Mouse (Mus musculus): ENCODE measurements around the gene Otop2. TPM values are rescaled to one million over a fixed set of nuclear protein-coding genes. Genes with fewer than 3 reads are reported as not detected.

The Otop2 gene
- polyA plus RNA-seq, 1 experiment from 2014 or later: not detected

- Histone ChIP-seq H3K4me2 (no peak overlapping the region), H3K9me3 (no peaks in the 10 kb centered on the region), H3K9ac (no peak overlapping the region), H3K27me3 (peaks cover 15% of the 10 kb centered on the region), H3K36me3 (no peaks in the 10 kb centered on the region), H3K4me3 (no peak overlapping the region), H3K27ac (no peak overlapping the region), H3K4me1 (no peaks in the 10 kb centered on the region)
- 67% methylated on average over 1 of the region's 1 CpGs for WGBS
- ATAC-seq (ENCODE audit: borderline replicate concordance, extremely low read depth, low FRiP score, low TSS enrichment): no peak
Observed at GRCm38 (mm10) chr11:115308781-115309180, 1.8 kb downstream of the Otop2 start.

- no peaks in the 10 kb centered on the region for H3K36me3 ChIP-seq
- H3K9me3 ChIP-seq: no peaks in the 10 kb centered on the region
- ATAC-seq (ENCODE audit: borderline replicate concordance, extremely low read depth, low FRiP score, low TSS enrichment): no peak
- H3K4me2 ChIP-seq: no peak overlapping the region
- no peak overlapping the region for H3K9ac ChIP-seq
- WGBS: 38% methylated on average over 2 of the region's 2 CpGs
- peaks cover 67% of the 10 kb centered on the region for H3K27me3 ChIP-seq
- H3K4me3 ChIP-seq: no peak overlapping the region
- H3K4me1 ChIP-seq: no peaks in the 10 kb centered on the region
- no peak overlapping the region for H3K27ac ChIP-seq
Observed at GRCm38 (mm10) chr11:115314249-115314648, 7.3 kb downstream of the Otop2 start.

GRCm38 (mm10) chr11:115317204-115317603, 10.2 kb downstream of the Otop2 start:
- WGBS: 58% methylated on average over 7 of the region's 7 CpGs
- ATAC-seq (ENCODE audit: borderline replicate concordance, extremely low read depth, low FRiP score, low TSS enrichment): no peak
- Histone ChIP-seq H3K4me3 (no peak overlapping the region), H3K36me3 (no peaks in the 10 kb centered on the region), H3K27me3 (peaks cover 96% of the 10 kb centered on the region), H3K4me1 (0 out of 2 replicates have a peak, but pooled peaks cover 3% of the 10 kb centered on the region), H3K9ac (no peak overlapping the region), H3K27ac (no peak overlapping the region), H3K4me2 (no peak overlapping the region), H3K9me3 (no peaks in the 10 kb centered on the region)

GRCm38 (mm10) chr11:115318245-115319027, 11.5 kb downstream of the Otop2 start:
- Histone ChIP-seq H3K27me3 (peaks cover 100% of the 10 kb centered on the region), H3K9ac (no peak overlapping the region), H3K9me3 (no peaks in the 10 kb centered on the region), H3K4me1 (0 out of 2 replicates have a peak, but pooled peaks cover 4% of the 10 kb centered on the region), H3K36me3 (no peaks in the 10 kb centered on the region), H3K4me3 (no peak overlapping the region), H3K27ac (no peak overlapping the region), H3K4me2 (no peak overlapping the region)
- WGBS: 5% methylated on average over 63 of the region's 63 CpGs
- ATAC-seq (ENCODE audit: borderline replicate concordance, extremely low read depth, low FRiP score, low TSS enrichment): no peak

- Histone ChIP-seq H3K27me3 (peaks cover 100% of the 10 kb centered on the region), H3K9me3 (no peaks in the 10 kb centered on the region), H3K27ac (no peak overlapping the region), H3K9ac (no peak overlapping the region), H3K4me1 (0 out of 2 replicates have a peak, but pooled peaks cover 4% of the 10 kb centered on the region), H3K4me2 (no peak overlapping the region), H3K4me3 (no peak overlapping the region), H3K36me3 (no peaks in the 10 kb centered on the region)
- ATAC-seq (ENCODE audit: borderline replicate concordance, extremely low read depth, low FRiP score, low TSS enrichment): no peak
- 9% methylated on average over 18 of the region's 18 CpGs for WGBS
Observed at GRCm38 (mm10) chr11:115319704-115320383, 12.9 kb downstream of the Otop2 start.

GRCm38 (mm10) chr11:115321906-115322693, 15.1 kb downstream of the Otop2 start, which contains the start of gene Ush1g:
TSS of gene Ush1g (minus strand) at chr11:115322041.
- Histone ChIP-seq H3K27ac (no peak within 1 kb of the TSS), H3K4me1 (0 out of 2 replicates have a peak, but pooled peaks cover 4% of the 10 kb centered on the region), H3K27me3 (peaks cover 86% of the 10 kb centered on the region), H3K4me2 (no peak within 1 kb of the TSS), H3K9me3 (no peaks in the 10 kb centered on the region), H3K9ac (no peak within 1 kb of the TSS), H3K4me3 (no peak within 1 kb of the TSS), H3K36me3 (no peaks in the 10 kb centered on the region)
- WGBS: 4% methylated on average over 35 of the region's 35 CpGs
- ATAC-seq (ENCODE audit: borderline replicate concordance, extremely low read depth, low FRiP score, low TSS enrichment): no peak

- WGBS: 13% methylated on average over 32 of the region's 32 CpGs
- H3K4me3 ChIP-seq: no peak overlapping the region
- H3K27ac ChIP-seq: no peak overlapping the region
- H3K4me1 ChIP-seq: 0 out of 2 replicates have a peak, but pooled peaks cover 4% of the 10 kb centered on the region
- H3K9ac ChIP-seq: no peak overlapping the region
- no peaks in the 10 kb centered on the region for H3K9me3 ChIP-seq
- ATAC-seq (ENCODE audit: borderline replicate concordance, extremely low read depth, low FRiP score, low TSS enrichment): no peak
- peaks cover 74% of the 10 kb centered on the region for H3K27me3 ChIP-seq
- H3K4me2 ChIP-seq: no peak overlapping the region
- no peaks in the 10 kb centered on the region for H3K36me3 ChIP-seq
Observed at GRCm38 (mm10) chr11:115323354-115323753, 16.4 kb downstream of the Otop2 start.

GRCm38 (mm10) chr11:115326730-115327129, 19.8 kb downstream of the Otop2 start:
- Histone ChIP-seq H3K9me3 (no peaks in the 10 kb centered on the region), H3K36me3 (no peaks in the 10 kb centered on the region), H3K4me1 (0 out of 2 replicates have a peak, but pooled peaks cover 4% of the 10 kb centered on the region), H3K27me3 (peaks cover 56% of the 10 kb centered on the region), H3K27ac (no peak overlapping the region), H3K9ac (no peak overlapping the region), H3K4me2 (no peak overlapping the region), H3K4me3 (no peak overlapping the region)
- no peak for ATAC-seq (ENCODE audit: borderline replicate concordance, extremely low read depth, low FRiP score, low TSS enrichment)
- WGBS: 45% methylated on average over 7 of the region's 7 CpGs

GRCm38 (mm10) chr11:115329339-115329738, 22.4 kb downstream of the Otop2 start:
- 68% methylated on average over 15 of the region's 15 CpGs for WGBS
- H3K27me3 ChIP-seq: peaks cover 55% of the 10 kb centered on the region
- ATAC-seq (ENCODE audit: borderline replicate concordance, extremely low read depth, low FRiP score, low TSS enrichment): no peak

GRCm38 (mm10) chr11:115334531-115334930, 27.6 kb downstream of the Otop2 start, which contains the start of gene Otop3:
TSS of gene Otop3 (plus strand) at chr11:115334731.
- Histone ChIP-seq H3K9ac (no peak within 1 kb of the TSS), H3K4me2 (peak within 1 kb of the TSS; percentile 9; the same call in 1 of the 2 replicates), H3K27ac (no peak within 1 kb of the TSS), H3K36me3 (no peaks in the 10 kb centered on the region), H3K4me3 (no peak within 1 kb of the TSS), H3K9me3 (no peaks in the 10 kb centered on the region), H3K27me3 (peaks cover 64% of the 10 kb centered on the region), H3K4me1 (no peaks in the 10 kb centered on the region)
- ATAC-seq (ENCODE audit: borderline replicate concordance, extremely low read depth, low FRiP score, low TSS enrichment): no peak
- 1% methylated on average over 27 of the region's 29 CpGs for WGBS

More at GRCm38 (mm10) chr11:115329339-115329738, 22.4 kb downstream of the Otop2 start:
- Histone ChIP-seq H3K9me3 (no peaks in the 10 kb centered on the region), H3K27ac (no peak overlapping the region), H3K4me1 (no peaks in the 10 kb centered on the region), H3K4me3 (no peak overlapping the region), H3K9ac (no peak overlapping the region), H3K4me2 (no peak overlapping the region), H3K36me3 (no peaks in the 10 kb centered on the region)

- Histone ChIP-seq H3K27ac (no peak overlapping the region), H3K9me3 (no peaks in the 10 kb centered on the region), H3K4me3 (no peak overlapping the region), H3K36me3 (no peaks in the 10 kb centered on the region), H3K9ac (no peak overlapping the region), H3K4me1 (no peaks in the 10 kb centered on the region), H3K27me3 (peaks cover 58% of the 10 kb centered on the region), H3K4me2 (no peak overlapping the region)
- WGBS: 50% methylated on average over 12 of the region's 12 CpGs
- no peak for ATAC-seq (ENCODE audit: borderline replicate concordance, extremely low read depth, low FRiP score, low TSS enrichment)
Observed at GRCm38 (mm10) chr11:115335223-115335622, 28.3 kb downstream of the Otop2 start.

Data from lung, embryonic 15.5 days (tissue).